In the genomic region with DNA sequence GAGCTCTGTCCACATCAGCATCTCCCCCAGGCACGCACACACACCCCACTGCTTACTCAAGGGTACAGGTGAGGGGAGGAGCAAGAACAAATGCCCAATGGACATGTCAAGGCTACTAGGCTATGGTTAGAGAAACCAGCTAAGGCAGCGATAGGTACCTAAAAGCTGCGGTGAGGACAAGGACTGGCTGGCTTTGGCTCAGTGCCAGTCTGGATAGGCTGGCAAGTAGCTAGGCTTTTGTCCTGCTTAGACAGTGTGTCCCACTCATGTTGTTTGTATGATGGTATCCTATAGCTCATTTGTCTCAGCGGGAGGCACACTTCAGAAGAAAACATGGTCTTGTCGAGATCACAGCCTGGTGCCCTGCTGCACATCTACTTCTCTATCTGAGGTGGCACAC, we compare ENCODE assay signal across 17 mouse cellular contexts.
"Had no signal": no experiment of that assay in that cellular context is flagged by ENCODE, and none has a peak within 500 bp of the region (broad histone marks: within the 10 kb centered on the region; RNA-seq: fewer than 3 reads in every experiment).

No protein-coding gene starts in this region.

- H3K9ac ChIP-seq: limb, embryonic 12.5 days; limb, embryonic 15.5 days; liver, embryonic 14.5 days; liver, postnatal 0 days; lung, embryonic 14.5 days; midbrain, embryonic 12.5 days had no signal

- H3K4me3 ChIP-seq: layer of hippocampus, adult 2 months; limb, embryonic 12.5 days; limb, embryonic 15.5 days; midbrain, embryonic 12.5 days had no signal

- H3K36me3 ChIP-seq: limb, embryonic 12.5 days; limb, embryonic 15.5 days; midbrain, embryonic 12.5 days had no signal

- H3K9me3 ChIP-seq: limb, embryonic 12.5 days; limb, embryonic 15.5 days; midbrain, embryonic 12.5 days had no signal

- DNase-seq: kidney, adult 9 months; kidney, postnatal 14 days; kidney, postnatal 4 days; layer of hippocampus, adult 9-11 months; liver, postnatal 0 days; lung, embryonic 14.5 days; thymus, adult 18-20 months; thymus, postnatal 36 days had no signal

- H3K4me2 ChIP-seq: limb, embryonic 12.5 days; limb, embryonic 15.5 days; liver, embryonic 11.5 days; lung, embryonic 14.5 days; midbrain, embryonic 12.5 days had no signal

- ATAC-seq: liver, postnatal 0 days; lung, postnatal 0 days; midbrain, embryonic 16.5 days had no signal

- H3K27ac ChIP-seq: layer of hippocampus, adult 2 months; limb, embryonic 12.5 days; limb, embryonic 15.5 days; liver, embryonic 14.5 days; macrophage; midbrain, embryonic 12.5 days had no signal

- H3K27me3 ChIP-seq: limb, embryonic 12.5 days; limb, embryonic 15.5 days; midbrain, embryonic 12.5 days had no signal
